ENCODE assay signal across 10 mouse cellular contexts in the genomic region with DNA sequence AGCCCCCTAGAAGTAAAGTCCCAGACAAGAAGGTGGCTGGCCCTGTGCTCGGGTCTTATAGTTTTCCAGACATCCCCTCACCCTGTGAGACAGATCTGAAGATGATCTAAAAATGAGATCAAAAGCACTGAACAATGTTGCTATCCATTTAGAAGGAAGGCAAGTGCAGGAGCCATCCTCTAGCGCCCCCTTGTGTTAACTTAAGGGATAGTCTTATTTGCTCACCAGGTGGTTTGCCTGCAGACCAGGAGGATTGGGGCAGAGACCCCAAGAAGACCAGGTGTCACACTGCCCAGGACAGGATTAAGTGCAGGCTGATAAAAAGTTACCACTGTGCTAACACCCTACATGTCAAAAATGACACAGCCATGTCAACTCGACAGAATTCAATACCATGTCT. TPM values are rescaled to one million over a fixed set of nuclear protein-coding genes. Genes with fewer than 3 reads are reported as not detected.
DNase-seq lines count a peak whose midpoint lies in the region; ATAC-seq and TF ChIP-seq lines count a peak whose summit lies in the region.
"Had no signal": no experiment of that assay in that cellular context is flagged by ENCODE, and none has a peak within 500 bp of the region (broad histone marks: within the 10 kb centered on the region; RNA-seq: fewer than 3 reads in every experiment).

No protein-coding gene starts in this region.

- H3K4me3 ChIP-seq in midbrain, postnatal 0 days (ENCODE audit: low read depth, low read length), result no peak overlapping the region
- H3K4me3 ChIP-seq in forebrain, embryonic 10.5 days, result no peak overlapping the region
- H3K4me3 ChIP-seq: hindbrain, embryonic 15.5 days; neural tube, embryonic 12.5 days had no signal

- H3K4me1 ChIP-seq in midbrain, postnatal 0 days (ENCODE audit: insufficient read depth, low read length), result no peaks in the 10 kb centered on the region
- no peaks in the 10 kb centered on the region; the same call in 1 of the 2 replicates for H3K4me1 ChIP-seq in forebrain, embryonic 10.5 days
- H3K4me1 ChIP-seq: hindbrain, embryonic 15.5 days; neural tube, embryonic 12.5 days had no signal

- no peaks in the 10 kb centered on the region for H3K27me3 ChIP-seq in midbrain, postnatal 0 days (ENCODE audit: insufficient read depth, low read length)
- H3K27me3 ChIP-seq in forebrain, embryonic 10.5 days (ENCODE audit: poor library complexity, severe bottlenecking), result no peaks in the 10 kb centered on the region
- H3K27me3 ChIP-seq: hindbrain, embryonic 15.5 days; neural tube, embryonic 12.5 days had no signal

- H3K36me3 ChIP-seq in midbrain, postnatal 0 days (ENCODE audit: insufficient read depth, low read length), result no peaks in the 10 kb centered on the region
- no peaks in the 10 kb centered on the region for H3K36me3 ChIP-seq in forebrain, embryonic 10.5 days (replicated peaks)
- H3K36me3 ChIP-seq: hindbrain, embryonic 15.5 days; neural tube, embryonic 12.5 days had no signal

- intact Hi-C loops in left cerebral cortex, postnatal 25 days (cut with DNase I), result loop anchor here (5.0 kb wide), 1 partner anchor 117 kb away; no protein-coding TSS in a partner anchor

- no peaks in the 10 kb centered on the region for H3K9me3 ChIP-seq in midbrain, postnatal 0 days (ENCODE audit: low read length)
- 0 out of 2 replicates have a peak, but pooled peaks cover 4% of the 10 kb centered on the region for H3K9me3 ChIP-seq in forebrain, embryonic 10.5 days
- H3K9me3 ChIP-seq: hindbrain, embryonic 15.5 days; neural tube, embryonic 12.5 days had no signal

- no peak for ATAC-seq in midbrain, postnatal 0 days (ENCODE audit: low FRiP score)

- peak; percentile 89 for TF ChIP-seq CTCF in midbrain, postnatal 0 days (IDR thresholded peaks at IDR 0.05)

- 26% methylated on average over 3 of the region's 3 CpGs for WGBS in midbrain, postnatal 0 days
- WGBS in forebrain, embryonic 10.5 days, result 31% methylated on average over 3 of the region's 3 CpGs

- H3K4me2 ChIP-seq in midbrain, postnatal 0 days (ENCODE audit: low read depth, low read length, poor library complexity, severe bottlenecking), result no peak overlapping the region
- H3K4me2 ChIP-seq: hindbrain, embryonic 15.5 days; neural tube, embryonic 12.5 days had no signal

- no peak overlapping the region for H3K9ac ChIP-seq in midbrain, postnatal 0 days (replicated peaks; ENCODE audit: low read length, poor library complexity, severe bottlenecking)
- H3K9ac ChIP-seq: hindbrain, embryonic 15.5 days; neural tube, embryonic 12.5 days had no signal

- H3K27ac ChIP-seq in midbrain, postnatal 0 days (ENCODE audit: low read depth, low read length), result no peak overlapping the region
- H3K27ac ChIP-seq in forebrain, embryonic 10.5 days, result no peak overlapping the region
- H3K27ac ChIP-seq: hindbrain, embryonic 15.5 days; neural tube, embryonic 12.5 days had no signal

- DNase-seq in adrenal gland, adult 2 months, result peak; percentile 16
- DNase-seq in adrenal gland, postnatal 4 days (ENCODE audit: low spot score in 2 of 2), result no peak
- DNase-seq in left cerebral cortex, postnatal 25 days (ENCODE audit: low spot score in 2 of 2), result peak; percentile 40 to 72
- DNase-seq in left cerebral cortex, adult 8-10 months (ENCODE audit: low spot score in 2 of 2), result no peak
- peak; percentile 40 for DNase-seq in adipocyte (ENCODE audit: low spot score)
- DNase-seq in embryo, embryonic 9.5 days (ENCODE audit: extremely low spot score), result peak; percentile 20
- peak; percentile 66 for DNase-seq in midbrain, postnatal 0 days (ENCODE audit: low spot score)
- DNase-seq in forebrain, embryonic 10.5 days (ENCODE audit: extremely low spot score, low spot score), result no peak

RNA-seq across cellular contexts. Expression of a gene that starts 58.3 kb away (rescaled TPM):
- total RNA-seq in adrenal gland, adult 2 months (2021), result 1 to 10 TPM; 2.2 to 3.7 TPM
- 1.9 and 2.2 TPM in 2 replicates for polyA plus RNA-seq in adrenal gland, adult 2 months (2012; rRNA removed)
- total RNA-seq in adrenal gland, postnatal 4 days (2021), result 1 to 10 TPM; 2.4 to 2.5 TPM
- total RNA-seq in left cerebral cortex, postnatal 25 days (2021), result 100 to 1,000 TPM; 133 TPM
- total RNA-seq in left cerebral cortex, adult 8-10 months (2022), result 100 to 1,000 TPM; 105 to 126 (median 115) TPM
- 67.2 and 96.0 TPM in 2 replicates for total RNA-seq in midbrain, postnatal 0 days (2014; rRNA removed)
- 51.8 and 52.5 TPM in 2 replicates for polyA plus RNA-seq in midbrain, postnatal 0 days (2015; fragmentation: Nextera tagmentation; extraction: Ambion mirVana)
- 0.48 and 0.89 TPM in 2 replicates for polyA plus RNA-seq in forebrain, embryonic 10.5 days (2016; fragmentation: Nextera tagmentation; extraction: Ambion mirVana)

Comparison
In these comparisons a context has a peak if more than half of its experiments do, and no peak if none do; other contexts are left out.
1. DNase-seq: peak in adrenal gland, adult 2 months (single experiment), left cerebral cortex, postnatal 25 days (2 of 2), adipocyte (single experiment), embryo, embryonic 9.5 days (single experiment) and midbrain, postnatal 0 days (single experiment); none in adrenal gland, postnatal 4 days (0 of 2), left cerebral cortex, adult 8-10 months (0 of 2) and forebrain, embryonic 10.5 days (single experiment).
2. RNA of a gene that starts 58.3 kb away (total RNA-seq): 133 TPM in left cerebral cortex, postnatal 25 days, 105 to 126 TPM in left cerebral cortex, adult 8-10 months and 67.2 to 96.0 TPM in midbrain, postnatal 0 days; 2.2 to 3.7 TPM in adrenal gland, adult 2 months and 2.4 to 2.5 TPM in adrenal gland, postnatal 4 days; every median in the first group is over 10 times any median in the second.